Mouse (Mus musculus) liver, adult (tissue): Measurements from ENCODE around the gene Lmntd1.

Experiments
- GATA4 ChIP-seq: IDR thresholded peaks from 2 replicates; pipeline ENCODE4 v1.6.1; 2014; ENCODE audit warnings: mild to moderate bottlenecking, low read length; ENCODE audit not compliant: insufficient replicate concordance

Lmntd1 gene

GRCm38 (mm10) chr6:145372066-145372465, 242.1 kb downstream of the Lmntd1 start:
- no peak for TF ChIP-seq GATA4

- TF ChIP-seq GATA4, result no peak
Measured at GRCm38 (mm10) chr6:145371586-145371985, 242.5 kb downstream of the Lmntd1 start.

- TF ChIP-seq GATA4, result no peak
Measured at GRCm38 (mm10) chr6:145370302-145370701, 243.8 kb downstream of the Lmntd1 start.

DNA sequence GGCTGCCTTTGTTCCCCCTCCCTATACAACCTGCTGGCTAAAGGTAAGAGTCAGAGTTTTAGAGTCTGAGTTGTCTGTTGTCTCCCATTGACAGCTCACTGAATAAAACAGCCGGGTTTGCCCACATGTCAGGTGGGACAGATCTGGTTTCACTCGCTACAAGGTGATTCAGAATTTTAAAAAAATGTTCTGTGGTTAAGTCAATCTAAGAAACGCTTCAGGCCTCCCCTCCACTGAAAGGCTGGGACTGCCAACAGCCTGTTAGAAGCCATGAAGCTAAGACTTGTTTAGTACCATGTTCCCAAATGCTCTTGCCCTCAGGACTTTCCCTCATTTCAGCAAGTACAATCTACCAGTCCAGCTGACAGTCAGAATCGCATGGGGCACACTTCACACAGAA, 244.8 kb downstream of the Lmntd1 start:
- no peak for TF ChIP-seq GATA4

- TF ChIP-seq GATA4, result no peak
Measured at GRCm38 (mm10) chr6:145366488-145366887, 247.6 kb downstream of the Lmntd1 start.

DNA sequence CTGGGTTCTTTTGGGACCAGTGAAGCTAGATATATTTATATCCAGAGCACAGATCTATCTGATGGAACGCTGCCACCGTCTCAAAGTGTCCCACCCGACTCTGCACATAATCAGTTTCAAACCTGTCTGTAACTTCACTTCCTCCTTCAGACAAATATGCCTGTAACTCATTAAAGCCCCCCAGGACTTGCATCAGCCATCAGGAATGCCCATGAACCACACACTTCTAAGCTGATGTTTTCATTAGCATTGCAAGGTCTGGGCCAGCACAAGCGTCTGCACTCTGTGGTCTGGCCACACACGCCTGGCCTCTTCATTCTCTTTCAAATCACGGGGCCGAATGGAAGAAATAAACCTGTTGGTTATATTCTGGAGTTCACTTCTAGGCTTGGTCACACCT, 250.4 kb downstream of the Lmntd1 start:
- TF ChIP-seq GATA4, result no peak

DNA sequence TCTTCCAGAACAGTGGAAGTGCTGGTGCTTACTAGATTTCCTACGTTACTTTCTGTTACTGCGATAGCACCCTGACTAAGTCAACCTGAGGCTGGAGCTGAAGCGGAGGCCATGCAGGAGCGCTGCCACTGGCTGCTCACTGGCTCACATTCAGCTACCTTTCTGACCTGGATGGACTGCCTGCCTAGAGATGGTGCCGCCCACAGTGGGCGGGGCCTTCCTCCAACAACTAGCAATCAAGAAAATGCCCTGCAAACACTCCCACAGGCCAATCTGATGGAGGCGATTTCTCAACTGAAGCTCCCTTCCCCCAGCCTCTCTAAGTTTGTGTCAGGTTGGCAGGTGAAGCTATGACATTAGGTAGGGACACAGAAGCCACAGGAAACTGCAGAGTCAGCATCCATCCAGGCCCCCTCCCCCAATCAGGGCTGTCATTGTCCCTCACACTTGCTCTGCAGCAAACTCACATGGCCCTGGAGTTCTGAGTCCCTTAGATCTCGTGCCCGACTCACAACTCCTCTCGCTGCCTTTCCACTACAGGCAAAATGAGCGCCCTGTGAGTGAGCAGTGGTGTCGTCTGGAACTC, 252.9 kb downstream of the Lmntd1 start:
- no peak for TF ChIP-seq GATA4

- TF ChIP-seq GATA4, result no peak
Measured at GRCm38 (mm10) chr6:145359470-145360430, 254.4 kb downstream of the Lmntd1 start.

- no peak for TF ChIP-seq GATA4
Measured at GRCm38 (mm10) chr6:145358001-145358400, 256.1 kb downstream of the Lmntd1 start.

DNA sequence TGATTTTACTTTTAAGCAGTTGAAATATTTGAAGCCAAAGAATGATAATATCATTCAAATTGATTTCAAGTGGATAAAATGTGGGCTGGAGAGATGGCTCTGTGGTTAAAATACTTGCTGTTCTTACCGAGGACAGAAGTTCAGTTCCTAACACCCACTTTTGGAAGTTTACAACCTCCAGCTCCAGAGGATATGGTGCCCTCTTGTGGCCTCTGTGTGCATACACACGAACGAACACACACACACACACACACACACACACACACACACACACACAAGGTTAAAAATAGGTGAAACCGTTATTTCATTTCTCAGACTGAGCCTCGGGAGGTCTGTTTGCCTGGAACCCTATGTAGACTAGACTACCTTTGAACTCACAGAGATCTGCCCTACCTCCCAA, 260.3 kb downstream of the Lmntd1 start:
- no peak for TF ChIP-seq GATA4

DNA sequence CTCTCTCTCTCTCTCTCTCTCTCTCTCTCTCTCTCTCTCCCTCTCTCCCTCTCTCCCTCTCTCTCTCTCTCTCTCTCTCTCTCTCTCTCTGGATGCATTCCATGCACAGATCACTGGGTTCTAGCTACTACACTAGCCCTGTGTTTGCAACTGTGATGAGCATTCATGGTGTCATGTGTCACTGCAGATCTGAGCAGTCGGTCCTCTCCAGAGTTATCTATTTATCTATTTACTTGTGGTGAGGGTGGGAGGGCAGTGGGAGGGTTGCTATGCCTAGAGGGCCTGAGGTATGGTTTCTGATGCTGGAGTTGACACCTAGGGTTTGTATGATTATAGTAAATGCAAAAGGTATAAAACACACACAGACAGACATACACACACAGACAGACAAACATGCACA, 261.4 kb downstream of the Lmntd1 start:
- no peak for TF ChIP-seq GATA4

DNA sequence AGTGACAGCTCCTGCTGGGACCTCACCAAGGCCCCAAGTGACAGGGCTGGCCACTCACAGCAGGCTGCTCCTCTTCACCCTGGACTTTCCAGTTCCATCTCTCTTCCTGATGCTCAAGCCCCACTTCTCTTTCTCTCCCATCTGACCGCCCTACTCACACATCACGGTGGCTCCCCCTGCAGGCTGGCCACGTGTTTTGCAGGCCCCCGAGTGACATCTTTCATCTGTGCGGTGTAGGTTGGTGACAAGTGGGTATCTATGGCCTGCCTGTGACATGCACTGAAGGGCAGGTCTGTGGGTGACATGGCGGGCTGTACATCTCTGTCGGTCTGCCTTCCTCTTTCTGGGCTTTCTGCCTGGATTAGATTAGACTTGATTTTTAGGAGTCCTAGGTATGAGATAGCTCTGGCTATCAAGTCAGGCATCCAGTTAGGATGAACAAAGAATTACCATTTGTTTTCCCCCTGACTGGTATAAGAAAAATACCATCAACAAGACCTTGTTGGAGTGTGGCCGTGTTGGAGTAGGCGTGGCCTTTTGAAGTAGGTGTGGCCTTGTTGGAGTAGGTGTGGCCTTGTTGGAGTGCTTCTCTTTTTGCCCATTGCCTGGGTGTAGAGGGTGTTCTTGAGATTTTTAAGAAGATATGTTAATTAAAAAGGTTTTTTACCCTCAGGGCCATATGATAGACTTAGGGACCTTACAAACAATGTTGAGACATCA, 265.8 kb downstream of the Lmntd1 start:
- no peak for TF ChIP-seq GATA4

DNA sequence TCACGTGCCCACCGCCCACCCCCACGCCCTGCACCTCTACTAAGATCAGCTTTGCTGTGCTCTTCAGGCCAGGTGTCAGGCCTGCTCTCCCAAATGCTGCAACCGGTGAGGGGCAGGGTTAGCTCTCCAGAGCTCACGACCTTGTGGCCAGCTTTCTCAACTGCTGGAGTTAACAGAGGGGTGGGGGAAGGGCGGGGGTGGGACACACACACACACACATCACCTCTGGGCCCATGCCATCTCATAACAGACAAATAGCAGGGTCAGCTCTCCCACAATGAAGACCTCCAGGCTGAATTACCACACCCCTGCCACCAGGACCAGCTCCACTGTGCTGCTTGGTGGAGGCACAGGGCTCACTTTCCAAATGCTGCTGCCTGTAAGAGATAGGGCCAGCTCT, 266.5 kb downstream of the Lmntd1 start:
- TF ChIP-seq GATA4, result no peak

DNA sequence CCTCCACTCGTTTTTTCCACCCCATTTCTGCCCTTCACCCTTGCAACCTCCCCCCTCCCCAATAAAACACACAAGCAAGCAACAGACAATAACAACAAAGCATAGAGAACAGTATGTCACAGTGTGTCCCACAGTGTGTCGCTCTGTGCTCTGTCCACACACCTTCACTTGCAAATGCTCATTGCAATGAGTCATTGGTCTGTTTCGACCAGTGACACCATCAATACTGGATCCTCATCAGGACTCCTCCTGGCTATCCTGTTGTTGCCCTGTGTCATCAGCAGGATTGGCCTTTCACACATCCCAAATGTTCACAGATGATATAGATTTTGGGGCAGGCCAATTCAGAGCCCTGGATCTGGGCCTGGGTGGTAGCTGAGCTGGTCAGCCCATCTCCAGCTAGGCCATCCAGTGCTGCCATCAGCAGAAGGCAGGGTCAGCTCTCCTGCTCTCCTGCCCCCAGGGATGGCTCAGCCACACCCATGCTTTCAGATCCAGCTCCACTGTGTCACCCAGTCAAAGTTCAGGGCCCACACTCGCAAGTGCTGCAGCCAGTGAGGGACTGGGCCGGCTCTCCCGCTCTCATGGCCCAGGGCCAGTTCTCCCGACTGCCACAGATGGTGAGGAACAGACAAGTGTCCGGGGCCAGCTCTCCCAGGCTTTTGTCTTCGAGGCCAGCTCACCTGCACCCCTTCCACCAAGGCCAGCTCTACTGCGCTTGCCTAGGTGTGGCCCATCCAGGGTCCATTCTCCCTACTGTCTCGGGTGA, 267.1 kb downstream of the Lmntd1 start:
- no peak for TF ChIP-seq GATA4

GRCm38 (mm10) chr6:145346305-145346704, 267.8 kb downstream of the Lmntd1 start:
- no peak for TF ChIP-seq GATA4
